Mouse (Mus musculus) lung, adult 2 months (tissue): ENCODE measurements around the gene Cflar. TPM values are rescaled to one million over a fixed set of nuclear protein-coding genes. Genes with fewer than 3 reads are reported as not detected.
"Not testable (repeated sequence)": the region's sequence is repeated elsewhere in the genome, so short reads cannot be mapped to it uniquely, and the experiment has no call there.

Experiments used
- DNase-seq: peaks from one replicate; pipeline ENCODE4 v3.0.0; 2022
- H3K4me1 ChIP-seq: fragments of 200-500 bp; 2 replicates; pipeline ENCODE4 v1.6.1; 2011; ENCODE audit warnings: low read length; ENCODE audit not compliant: control insufficient read depth, insufficient read depth
- H3K4me3 ChIP-seq: fragments of 200-500 bp; replicated peaks from 2 replicates; pipeline ENCODE3; 2011; ENCODE audit warnings: low read depth, mild to moderate bottlenecking, control low read depth, low read length; ENCODE audit errors: extremely low read depth
- CTCF ChIP-seq: fragments of 200-500 bp; IDR thresholded peaks from 2 replicates; pipeline ENCODE4 v1.5.1; 2011; ENCODE audit warnings: mild to moderate bottlenecking, low read length, control low read depth; ENCODE audit not compliant: insufficient read depth
- POLR2A ChIP-seq: fragments of 200-500 bp; IDR thresholded peaks from 2 replicates; pipeline ENCODE4 v1.6.1; 2011; ENCODE audit warnings: low read depth, mild to moderate bottlenecking, control low read depth, low read length, borderline replicate concordance; ENCODE audit errors: extremely low read depth
- WGBS: fragments of 180-500 bp; shearing (Covaris S2); methylation state at CpG from one replicate; pipeline ENCODE4 v1.1.7; 2018; 5-methylcytosine and 5-hydroxymethylcytosine counted together
- polyA plus RNA-seq: library from polyadenylated mRNA; depleted of rRNA; stranded (reverse); fragments of >200 nt; gene quantifications from 2 replicates; pipeline ENCODE4 v1.2.3, GENCODE M21; 2012

Cflar gene
- polyA plus RNA-seq, 1 experiment, result 63.2 TPM

- no peak for TF ChIP-seq POLR2A
- no peak for DNase-seq
- WGBS, result 86% methylated on average over 3 of the region's 3 CpGs
- Histone ChIP-seq H3K4me3 (no peak overlapping the region), H3K4me1 (peaks cover 2% of the 10 kb centered on the region; the same call in 1 of the 2 replicates)
Measured at GRCm38 (mm10) chr1:58759451-58759850, 48.1 kb downstream of the Cflar start.

DNA sequence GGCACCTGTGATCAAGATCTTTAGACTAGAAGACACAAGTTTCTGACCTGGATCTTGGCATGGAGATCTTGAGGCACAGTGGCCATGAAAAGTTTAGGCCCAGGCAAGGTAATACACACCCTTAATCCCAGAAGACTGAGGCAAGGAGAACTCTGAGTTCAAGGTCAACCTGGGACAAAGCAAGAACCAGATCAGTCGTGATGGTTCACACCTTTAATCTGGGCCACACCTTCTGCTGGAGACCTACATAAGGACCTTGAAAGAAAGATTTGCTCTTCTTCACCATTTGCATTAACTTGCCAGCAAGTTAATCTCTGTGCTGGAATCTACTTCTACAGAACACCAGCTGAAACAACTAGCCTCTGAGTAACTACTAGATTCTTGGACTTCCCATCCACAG, 49.3 kb downstream of the Cflar start:
- Histone ChIP-seq H3K4me1 (peaks cover 2% of the 10 kb centered on the region; the same call in 1 of the 2 replicates), H3K4me3 (no peak overlapping the region)
- DNase-seq, result peak; percentile 1
- TF ChIP-seq CTCF, result no peak
- TF ChIP-seq POLR2A, result no peak
- 53% methylated on average over 1 of the region's 1 CpGs for WGBS

- H3K4me1 ChIP-seq, H3K4me3 ChIP-seq: not testable (repeated sequence)
- TF ChIP-seq CTCF, result peak; percentile 33; the same call in 1 of the 2 replicates
- WGBS, result 61% methylated on average over 5 of the region's 5 CpGs
- DNase-seq, result peak; percentile 30
Measured at GRCm38 (mm10) chr1:58761391-58762275, 50.3 kb downstream of the Cflar start.

- DNase-seq, result no peak
- Histone ChIP-seq H3K4me3 (no peak overlapping the region), H3K4me1 (peaks cover 2% of the 10 kb centered on the region; the same call in 1 of the 2 replicates)
- no peak for TF ChIP-seq CTCF
- no peak for TF ChIP-seq POLR2A
- WGBS, result 83% methylated on average over 5 of the region's 5 CpGs
Measured at GRCm38 (mm10) chr1:58762576-58762975, 51.3 kb downstream of the Cflar start.

- not testable (repeated sequence) for DNase-seq, H3K4me1 ChIP-seq, H3K4me3 ChIP-seq
- 72% methylated on average over 4 of the region's 4 CpGs for WGBS
Measured at GRCm38 (mm10) chr1:58766446-58766845, 55.1 kb downstream of the Cflar start.

DNA sequence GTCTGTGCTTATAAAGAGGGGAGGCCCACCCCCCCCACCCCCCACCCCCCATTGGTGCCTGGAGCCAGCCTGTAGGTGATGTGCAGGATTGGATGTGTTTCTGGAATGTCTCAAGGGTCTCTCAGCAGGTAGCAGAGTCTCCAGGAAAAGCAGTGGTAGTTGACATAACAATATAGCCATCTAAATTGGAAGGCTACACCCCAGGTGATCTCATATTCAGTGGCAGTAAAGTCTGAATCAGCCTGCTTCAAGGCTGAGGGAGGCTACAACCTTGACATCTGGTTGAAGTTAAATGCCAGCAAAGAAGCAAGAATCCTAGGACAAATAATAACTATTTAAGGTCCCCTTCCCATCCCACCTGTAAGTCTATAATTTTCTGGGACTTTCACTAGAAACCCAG, 57.8 kb downstream of the Cflar start:
- no peak for TF ChIP-seq CTCF
- no peak for TF ChIP-seq POLR2A
- peaks cover 2% of the 10 kb centered on the region for H3K4me1 ChIP-seq
- DNase-seq, result no peak
- H3K4me3 ChIP-seq, result no peak overlapping the region

DNA sequence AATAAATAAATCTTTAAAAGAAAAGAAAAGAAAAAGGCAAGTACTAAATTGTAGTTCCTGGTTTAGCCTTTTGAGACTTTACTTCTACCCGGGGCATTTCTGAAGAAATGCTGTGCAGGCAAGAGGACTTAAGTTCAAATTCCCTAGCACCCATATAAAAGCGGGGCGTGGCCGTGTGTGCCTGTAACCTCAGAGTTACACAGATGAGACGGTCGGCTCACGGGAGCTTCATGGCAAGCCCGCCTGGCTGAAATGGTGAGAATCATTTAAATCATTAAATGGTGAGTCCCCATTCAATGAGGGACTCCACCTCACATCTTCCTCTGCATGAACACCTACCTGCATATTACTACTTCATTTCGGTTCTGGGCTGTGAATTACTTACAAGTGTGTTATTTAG, 58.4 kb downstream of the Cflar start:
- WGBS, result 58% methylated on average over 9 of the region's 9 CpGs
- Histone ChIP-seq H3K4me3 (no peak overlapping the region), H3K4me1 (peaks cover 2% of the 10 kb centered on the region)
- TF ChIP-seq POLR2A (no peak), CTCF (no peak)
- DNase-seq, result no peak

GRCm38 (mm10) chr1:58770111-58770720, 58.9 kb downstream of the Cflar start:
- TF ChIP-seq CTCF (peak; percentile 20; the same call in 1 of the 2 replicates), POLR2A (no peak)
- 29% methylated on average over 7 of the region's 7 CpGs for WGBS
- Histone ChIP-seq H3K4me1 (peaks cover 2% of the 10 kb centered on the region), H3K4me3 (no peak overlapping the region)
- DNase-seq, result no peak

DNA sequence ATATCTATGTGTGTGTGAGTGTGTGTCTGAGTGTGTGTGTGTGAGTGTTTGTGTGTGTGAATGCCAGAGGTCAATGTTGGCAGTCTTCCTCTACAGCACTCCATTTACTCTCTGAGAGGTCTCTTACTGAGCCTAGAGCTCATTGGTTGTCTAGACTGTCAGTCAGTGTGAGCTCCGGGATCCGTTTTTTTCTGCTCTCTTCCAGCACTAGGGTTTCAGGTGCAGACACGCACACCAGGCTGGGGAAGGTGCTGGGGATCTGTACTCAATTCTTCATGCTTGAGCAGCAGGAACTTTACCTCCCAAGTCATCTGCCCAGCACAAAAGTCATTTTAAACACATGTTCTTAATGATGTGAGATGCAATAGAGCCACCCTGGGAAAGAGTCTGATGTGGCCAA, 60.8 kb downstream of the Cflar start:
- H3K4me1 ChIP-seq, result peaks cover 2% of the 10 kb centered on the region
- no peak for TF ChIP-seq CTCF
- no peak for TF ChIP-seq POLR2A
- DNase-seq, result no peak
- no peak overlapping the region for H3K4me3 ChIP-seq
- WGBS, result 51% methylated on average over 3 of the region's 3 CpGs

- Histone ChIP-seq H3K4me3 (no peak overlapping the region), H3K4me1 (peaks cover 2% of the 10 kb centered on the region)
- TF ChIP-seq POLR2A (no peak), CTCF (no peak)
- DNase-seq, result no peak
Measured at GRCm38 (mm10) chr1:58773280-58773679, 62.0 kb downstream of the Cflar start.
